Mouse (Mus musculus) monocyte, adult 2 months (primary cell): ENCODE results near the gene Gas2l2.

Experiments used
- DNase-seq, 2 experiments: peaks; one replicate each; pipeline ENCODE4 v3.0.0; 2022; ENCODE audit warnings: low spot score in 2 of 2, low read depth in 1 of 2

The Gas2l2 gene

DNA sequence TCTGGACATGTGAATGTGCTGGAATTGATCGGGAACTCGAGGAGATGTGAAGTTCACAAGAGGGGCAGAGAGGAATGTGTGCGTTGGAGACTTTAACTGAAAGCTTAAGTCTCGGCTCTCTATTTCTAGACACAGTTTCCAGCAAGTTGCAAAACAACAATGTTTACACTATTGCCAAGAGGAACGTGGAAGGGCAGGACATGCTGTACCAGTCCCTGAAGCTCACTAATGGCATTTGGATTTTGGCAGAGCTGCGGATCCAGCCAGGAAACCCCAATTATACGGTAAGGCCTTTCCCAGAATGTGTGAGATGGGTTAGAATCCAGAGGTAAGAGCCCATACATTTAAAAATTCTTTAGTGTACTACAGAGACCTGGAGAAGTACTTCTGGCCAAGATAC lies 31.6 kb downstream of the Gas2l2 start:
- no peak for DNase-seq

DNA sequence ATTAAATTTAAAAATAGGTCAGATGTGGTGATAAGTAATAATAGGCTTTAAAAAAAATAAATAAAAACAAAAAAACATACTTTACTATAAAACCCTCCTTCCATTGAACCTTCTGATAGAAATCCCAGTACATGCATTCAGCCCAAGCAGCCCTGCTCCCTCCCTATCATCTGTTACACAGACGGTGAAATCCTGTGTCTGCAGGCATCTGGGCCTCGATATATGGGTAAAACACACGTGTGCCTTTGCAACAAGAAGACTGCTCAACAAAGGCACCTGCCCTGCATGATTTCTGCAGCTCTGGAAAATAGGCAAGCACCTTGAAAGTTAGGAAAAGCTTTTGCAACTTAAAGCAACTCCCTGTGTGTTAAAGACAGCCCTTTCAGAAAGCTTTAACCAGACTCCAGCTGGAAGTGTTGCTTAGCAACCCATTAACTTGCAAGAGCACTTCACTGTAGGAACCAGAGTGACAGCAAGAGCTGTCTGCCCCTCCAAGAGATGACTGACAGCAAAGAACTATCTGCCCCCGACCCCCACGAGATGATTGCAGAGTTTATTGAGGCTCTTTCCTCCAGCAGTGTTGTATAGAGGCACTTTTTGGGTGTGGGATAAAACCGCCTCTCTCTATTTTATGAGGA lies 34.3 kb downstream of the Gas2l2 start:
- no peak for DNase-seq

DNA sequence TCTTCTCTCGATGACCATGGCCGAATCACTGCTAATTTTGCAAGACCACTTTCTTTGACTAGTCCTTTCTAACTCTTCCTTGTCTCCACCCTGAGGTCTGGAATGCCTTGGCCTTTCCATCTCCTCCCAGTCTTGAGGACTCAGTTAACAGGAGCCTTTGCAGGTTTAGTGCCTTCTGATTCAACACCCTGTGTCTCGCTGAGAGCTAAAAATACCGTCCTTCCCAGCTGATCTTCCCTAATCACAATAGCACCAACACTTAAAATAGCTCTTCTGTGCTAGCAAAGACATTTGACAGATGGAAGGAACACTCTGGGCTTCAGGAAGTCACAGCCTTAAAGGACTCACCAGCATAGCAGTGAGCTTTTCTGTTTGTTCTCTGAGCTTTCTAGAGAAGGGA lies 36.2 kb downstream of the Gas2l2 start:
- no peak for DNase-seq

DNA sequence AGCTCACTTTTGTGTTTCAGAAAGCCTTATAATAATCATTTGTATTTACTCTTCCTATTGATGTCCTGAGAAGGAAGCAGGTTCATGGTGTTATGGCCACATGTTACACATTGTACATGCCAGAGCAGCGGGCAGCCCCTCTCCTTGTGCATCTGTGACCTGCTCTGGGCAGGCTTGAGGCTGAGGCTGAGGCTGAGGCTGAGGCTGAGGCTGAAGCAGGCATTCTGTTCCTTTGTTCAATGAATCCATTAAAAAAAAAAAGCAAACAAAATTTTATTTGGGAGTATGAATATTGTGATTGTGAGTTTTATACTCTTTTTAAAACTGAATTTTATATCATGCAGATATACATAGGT lies 45.7 kb downstream of the Gas2l2 start:
- DNase-seq, result no peak

DNA sequence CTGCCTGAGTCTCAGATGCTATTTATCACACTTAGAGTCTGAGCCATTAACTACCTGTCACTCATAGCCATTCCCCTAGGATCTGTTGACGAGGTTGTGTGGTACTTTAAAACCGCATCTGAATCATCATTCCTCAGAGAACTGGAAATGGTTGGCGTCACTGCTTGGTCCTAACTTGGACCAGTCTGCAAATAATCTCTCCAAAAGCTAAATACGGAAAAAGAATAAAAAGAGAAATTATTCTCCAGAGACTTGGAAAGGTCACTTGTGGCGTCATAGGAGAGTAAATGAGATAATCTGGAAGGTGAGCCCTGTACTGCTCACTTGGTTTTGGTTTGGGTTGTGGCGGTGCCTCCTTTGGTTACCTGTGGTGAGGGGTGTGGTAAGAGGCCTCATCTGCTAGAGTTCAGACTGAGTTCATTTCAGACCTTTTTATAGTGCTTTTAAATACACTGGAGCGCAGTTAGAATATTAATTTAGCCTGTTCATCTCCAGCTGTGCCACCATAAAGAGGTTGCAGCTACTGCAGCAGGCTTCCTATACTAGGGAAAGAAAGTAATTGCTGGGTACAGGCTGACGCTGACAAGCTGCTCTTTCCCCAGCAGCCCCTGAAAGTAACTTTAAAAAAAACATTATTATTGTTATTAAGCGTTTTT lies 46.3 kb downstream of the Gas2l2 start:
- no peak for DNase-seq

DNA sequence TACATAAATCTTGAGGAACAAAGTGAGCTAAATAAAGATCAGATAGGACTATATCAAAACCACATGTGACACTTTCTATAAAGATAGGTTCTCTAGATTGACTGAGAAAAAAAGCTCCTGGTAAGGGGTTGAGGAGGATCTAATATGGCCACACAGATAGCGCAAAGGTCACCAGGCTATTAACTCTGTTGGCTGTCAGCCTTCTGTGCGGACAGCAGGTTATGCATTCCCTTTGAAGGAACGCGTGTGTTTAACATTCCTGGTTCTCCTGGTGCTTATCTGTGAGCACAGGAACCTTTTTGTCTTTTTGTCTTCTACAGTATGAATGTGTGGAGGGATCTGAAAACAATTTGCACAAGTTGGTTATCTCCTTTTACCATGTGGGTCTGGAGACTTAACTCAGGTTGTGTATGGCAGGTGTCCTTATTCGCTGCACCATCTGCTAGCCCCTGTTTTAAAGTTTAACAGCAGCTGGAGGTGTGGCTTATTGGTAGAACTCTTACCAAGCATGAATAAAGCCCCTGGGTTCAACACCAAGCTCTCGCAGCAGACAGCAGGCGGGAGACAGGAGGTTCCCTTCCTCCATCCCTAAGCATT lies 49.4 kb downstream of the Gas2l2 start:
- DNase-seq, result no peak
